Mouse (Mus musculus) cerebellum, adult 9-10 months (tissue): ENCODE measurements around the gene Gm16503.
"Not testable (repeated sequence)": the region's sequence is repeated elsewhere in the genome, so short reads cannot be mapped to it uniquely, and the experiment has no call there.

Experiments used
- DNase-seq: peaks from one replicate; pipeline ENCODE4 v3.0.0; 2022

Gene Gm16503

DNA sequence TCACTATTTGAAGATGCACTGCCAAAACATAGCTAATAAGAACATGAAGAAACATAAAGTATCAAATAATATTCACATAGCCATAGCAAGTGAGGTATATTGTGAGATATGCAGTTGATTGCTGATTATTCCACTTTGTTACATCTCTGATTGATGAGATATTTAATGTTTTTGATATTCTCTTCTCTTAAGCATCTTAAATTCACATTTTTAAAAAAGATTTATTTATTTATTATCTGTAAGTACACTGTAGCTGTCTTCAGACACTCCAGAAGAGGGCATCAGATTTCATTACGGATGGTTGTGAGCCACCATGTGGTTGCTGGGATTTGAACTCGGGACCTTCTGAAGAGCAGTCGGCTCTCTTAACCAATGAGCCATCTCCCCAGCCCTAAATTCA, at the start of gene Gm16503:
Gene Gm16503, plus strand, starts transcription at position 301 of the 400 bp plus-strand sequence.
- not testable (repeated sequence) for DNase-seq

DNA sequence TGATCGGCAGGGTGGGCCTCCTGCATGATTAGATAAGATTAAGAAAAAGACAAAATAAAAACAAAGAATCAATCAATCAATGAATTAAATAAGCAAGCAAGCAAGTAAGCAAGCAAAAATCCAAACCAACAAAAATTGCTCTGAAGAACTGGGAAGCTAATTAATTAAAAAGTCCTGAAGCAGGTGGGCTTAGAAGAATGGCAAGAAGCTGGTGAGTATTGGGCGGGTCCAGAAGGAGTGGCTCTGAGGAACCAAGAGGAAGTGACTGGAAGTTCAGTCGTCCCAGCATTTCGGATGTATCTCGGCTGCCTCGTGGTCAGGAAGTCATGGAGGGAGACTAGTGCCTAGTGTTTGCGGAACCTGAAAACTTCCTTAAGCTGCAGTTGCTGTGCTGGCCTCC, 47.9 kb upstream of the Gm16503 start, which contains the start of gene Zfp982:
Gene Zfp982, plus strand, starts transcription at position 301 of the 400 bp plus-strand sequence.
- DNase-seq, result not testable (repeated sequence)

DNA sequence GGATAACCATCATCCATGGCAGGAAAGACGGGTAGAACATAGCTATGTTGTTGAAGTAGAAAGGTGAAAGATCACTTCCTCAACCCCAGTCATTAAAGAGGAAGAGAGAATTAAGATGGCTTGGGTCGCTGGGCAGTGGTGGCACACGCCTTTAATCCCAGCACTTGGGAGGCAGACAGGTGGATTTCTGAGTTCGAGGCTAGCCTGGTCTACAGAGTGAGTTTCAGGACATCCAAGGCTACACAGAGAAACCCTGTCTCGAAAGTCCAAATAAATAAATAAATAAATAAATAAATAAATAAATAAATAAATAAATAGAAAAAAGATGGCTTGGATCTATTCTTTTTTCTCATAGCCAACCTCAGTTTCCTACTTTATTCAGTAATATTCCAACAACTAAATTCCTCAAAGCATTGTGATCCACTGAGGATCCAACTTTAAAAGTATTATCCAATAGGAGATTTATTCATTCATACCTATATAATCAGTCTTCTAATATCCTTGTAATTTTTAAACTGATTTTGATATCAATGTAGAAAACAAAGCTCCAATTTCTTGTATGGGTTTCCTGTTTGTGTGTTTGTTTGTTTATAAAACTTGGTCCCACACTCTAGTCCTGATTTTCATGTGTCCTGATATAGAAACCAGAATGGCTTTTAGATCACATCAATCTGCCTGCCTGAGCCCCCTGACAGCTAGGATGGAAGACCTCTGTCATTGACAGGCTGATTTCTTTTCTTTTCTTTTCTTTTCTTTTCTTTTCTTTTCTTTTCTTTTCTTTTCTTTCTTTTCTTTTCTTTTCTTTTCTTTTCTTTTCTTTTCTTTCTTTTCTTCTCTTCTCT, 41.0 kb upstream of the Gm16503 start:
- not testable (repeated sequence) for DNase-seq

DNA sequence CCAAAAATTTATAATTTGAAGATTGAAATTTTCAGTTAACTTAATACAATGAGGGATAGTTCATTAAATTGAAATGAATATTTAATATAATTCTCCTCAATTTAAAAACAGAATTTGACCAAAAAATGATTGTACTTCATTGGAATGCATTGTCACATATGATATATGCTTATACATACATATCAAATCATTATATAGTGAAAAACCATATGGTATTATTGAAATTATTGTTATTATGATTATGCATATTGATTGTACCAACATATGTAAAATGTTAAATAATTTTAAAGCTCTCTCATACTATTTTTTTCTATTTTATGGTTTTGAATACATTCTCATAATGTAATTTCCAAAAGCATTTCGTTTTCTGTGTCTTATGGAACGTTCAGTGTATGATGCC, 30.8 kb upstream of the Gm16503 start:
- DNase-seq, result no peak

DNA sequence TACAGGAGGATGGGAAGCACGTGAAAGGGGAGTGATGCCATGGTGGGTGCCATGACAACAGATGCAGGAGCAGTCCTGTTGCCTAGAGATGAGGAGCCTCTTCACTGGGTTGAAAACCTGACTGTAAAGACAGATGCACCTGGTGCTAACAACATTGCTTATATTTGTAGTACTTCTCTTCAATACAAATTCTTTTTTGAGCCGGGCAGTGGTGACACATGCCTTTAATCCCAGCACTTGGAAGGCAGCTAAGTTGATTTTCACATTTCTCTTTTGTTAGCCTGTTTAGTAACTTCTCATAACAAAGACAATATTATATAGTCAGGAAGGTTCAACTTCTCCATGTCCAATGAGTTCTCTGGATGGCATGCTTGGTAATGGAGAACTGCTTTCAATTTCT, 21.0 kb upstream of the Gm16503 start:
- DNase-seq, result no peak

DNA sequence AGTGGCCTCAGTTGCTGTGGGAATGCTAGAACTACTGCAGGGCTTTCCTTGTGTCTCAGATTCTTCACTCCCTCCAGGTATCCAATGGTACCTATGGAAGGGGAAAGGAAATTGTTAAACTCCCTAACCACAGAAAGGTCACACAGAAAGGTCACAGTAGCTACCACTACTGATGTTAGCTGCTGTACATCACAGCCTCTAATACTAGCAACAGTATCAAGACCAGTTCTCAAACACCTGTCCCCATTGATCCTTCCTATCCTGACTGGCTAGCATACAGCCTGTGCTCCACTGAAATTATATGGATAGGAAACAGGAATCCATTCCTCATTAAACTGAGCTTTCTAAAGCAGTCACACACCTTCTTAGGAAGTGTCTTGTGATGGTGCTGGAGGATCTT, 19.9 kb upstream of the Gm16503 start:
- no peak for DNase-seq

DNA sequence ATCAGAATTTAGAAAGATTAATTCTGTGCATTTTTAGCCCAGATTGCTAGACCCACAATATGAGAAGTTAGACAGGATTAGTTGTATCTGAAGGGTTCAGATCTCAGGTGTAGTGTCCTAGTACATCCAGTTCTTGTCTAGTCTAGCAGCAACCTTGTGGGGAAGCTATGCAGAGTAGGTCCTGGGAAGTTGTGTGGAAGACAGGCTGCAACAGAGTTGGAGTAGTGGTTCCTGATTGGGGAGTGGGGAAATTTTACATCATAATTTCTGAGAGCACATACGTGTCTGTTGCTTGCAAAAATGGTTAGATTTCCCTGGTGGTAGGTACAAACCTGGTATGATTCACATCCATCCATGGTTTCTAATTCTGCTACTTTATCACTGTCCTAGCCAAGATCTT, 14.9 kb upstream of the Gm16503 start:
- DNase-seq, result no peak

DNA sequence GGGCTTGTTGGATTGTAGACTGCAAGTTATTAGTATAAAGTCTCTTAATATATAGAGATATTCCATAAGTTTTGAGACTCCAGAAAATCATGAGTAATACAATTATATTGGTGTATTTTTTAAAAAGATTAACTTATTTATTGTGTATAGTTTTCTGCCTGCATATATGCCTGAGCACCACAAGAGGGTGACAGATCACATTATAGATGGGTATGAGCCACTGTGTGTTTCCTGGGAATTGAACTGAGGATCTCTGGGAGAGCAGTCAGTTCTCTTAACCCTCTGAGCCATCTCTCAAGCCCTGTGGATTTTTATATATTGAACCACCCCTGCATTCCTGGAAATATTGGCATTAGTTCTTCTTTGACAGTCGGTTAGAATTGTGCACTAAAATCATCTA, 9.7 kb upstream of the Gm16503 start:
- no peak for DNase-seq

DNA sequence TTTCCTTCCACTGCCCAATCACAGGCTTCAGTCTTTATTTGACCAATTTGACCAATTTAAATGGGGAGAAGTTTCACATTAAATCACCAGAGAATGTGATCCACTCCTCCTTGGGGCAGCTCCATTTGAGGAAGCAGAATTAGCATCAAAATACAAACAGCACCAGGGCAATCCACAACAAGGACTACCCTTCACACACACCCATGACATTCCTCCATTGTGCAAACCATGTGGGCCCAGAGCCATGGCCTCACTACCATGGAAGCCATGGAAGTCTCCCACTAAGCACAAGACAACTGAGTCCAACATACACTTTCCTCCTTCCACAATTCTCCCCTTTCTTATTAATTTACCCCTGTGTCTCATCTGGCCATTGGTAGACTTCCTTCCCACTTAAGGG, 4.1 kb upstream of the Gm16503 start:
- not testable (repeated sequence) for DNase-seq

DNA sequence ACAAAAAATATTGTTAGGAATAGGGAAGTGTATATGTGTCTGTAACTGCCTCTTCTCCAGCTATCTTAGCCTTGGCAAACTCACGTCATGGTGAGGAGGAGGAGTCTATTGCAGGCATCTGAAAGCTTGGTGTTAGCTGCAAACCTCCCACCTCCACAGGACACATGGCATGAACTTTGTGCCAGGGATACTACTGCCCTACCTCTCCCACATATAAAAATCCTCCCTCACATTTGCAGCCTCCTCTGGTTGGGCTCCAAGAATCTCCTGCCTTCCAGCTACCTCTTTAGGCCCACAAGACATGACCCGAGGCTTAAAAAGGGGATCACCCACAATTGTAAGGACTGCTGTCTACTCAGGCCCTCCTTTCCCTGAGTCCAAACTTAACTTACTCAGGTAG, 2.3 kb upstream of the Gm16503 start:
- no peak for DNase-seq

DNA sequence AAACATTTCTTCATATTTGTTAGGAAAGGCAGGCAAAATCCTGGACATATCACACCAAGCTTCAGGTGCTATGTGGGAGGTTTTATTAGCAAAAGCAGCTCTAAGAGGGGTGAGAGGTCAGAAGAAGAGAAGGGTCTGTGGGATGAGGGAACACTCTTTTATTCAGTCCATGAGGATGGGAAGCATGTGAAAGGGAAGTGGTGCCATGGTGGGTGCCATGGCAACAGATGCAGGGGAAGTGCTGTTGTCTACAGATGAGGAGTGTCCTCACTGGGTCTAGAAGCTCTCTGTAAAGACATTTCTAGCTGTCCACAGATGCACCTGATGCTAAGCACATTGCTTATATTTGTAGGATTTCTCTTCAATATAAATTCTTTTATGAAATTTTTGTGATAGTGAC, 1.1 kb downstream of the Gm16503 start:
- no peak for DNase-seq

DNA sequence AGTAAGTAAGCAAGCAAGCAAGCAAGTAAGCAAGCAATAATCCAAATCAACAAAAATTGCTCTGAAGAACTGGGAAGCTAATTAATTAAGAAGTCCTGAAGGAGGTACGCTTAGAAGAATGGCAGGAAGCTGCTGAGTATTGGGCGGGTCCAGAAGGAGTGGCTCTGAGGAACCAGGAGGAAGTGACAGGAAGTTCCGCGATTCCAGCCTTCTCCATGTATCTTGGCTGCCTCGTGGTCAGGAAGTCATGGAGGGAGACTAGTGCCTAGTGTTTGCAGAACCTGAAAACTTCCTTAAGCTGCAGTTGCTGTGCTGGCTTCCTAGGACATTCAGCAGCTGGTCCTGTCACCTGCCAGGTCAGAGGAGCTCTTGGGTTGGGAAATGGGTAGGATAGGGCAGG, 13.1 kb downstream of the Gm16503 start, which contains the start of gene Zfp985:
Gene Zfp985, plus strand, starts transcription at position 207 of the 400 bp plus-strand sequence.
- DNase-seq, result not testable (repeated sequence)

DNA sequence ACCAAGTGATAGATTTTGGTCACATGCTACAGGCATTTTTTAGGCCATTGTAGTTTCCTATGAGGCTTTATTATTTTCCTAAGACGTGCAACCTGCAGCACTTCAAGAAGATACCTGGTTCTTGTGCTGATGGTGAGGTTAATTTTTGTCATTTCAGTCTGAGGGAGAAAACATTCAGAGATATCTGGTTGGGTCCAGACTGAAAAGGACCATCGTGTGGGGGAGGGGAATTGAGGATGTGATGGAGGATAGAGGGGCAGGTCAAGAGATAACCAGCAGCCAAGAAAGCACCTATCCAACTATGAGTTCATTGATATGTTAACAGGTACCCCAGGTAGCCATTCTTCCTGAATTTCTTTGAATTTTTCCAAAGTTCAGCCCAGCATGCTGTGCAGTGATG, 14.3 kb downstream of the Gm16503 start:
- DNase-seq, result not testable (repeated sequence)

DNA sequence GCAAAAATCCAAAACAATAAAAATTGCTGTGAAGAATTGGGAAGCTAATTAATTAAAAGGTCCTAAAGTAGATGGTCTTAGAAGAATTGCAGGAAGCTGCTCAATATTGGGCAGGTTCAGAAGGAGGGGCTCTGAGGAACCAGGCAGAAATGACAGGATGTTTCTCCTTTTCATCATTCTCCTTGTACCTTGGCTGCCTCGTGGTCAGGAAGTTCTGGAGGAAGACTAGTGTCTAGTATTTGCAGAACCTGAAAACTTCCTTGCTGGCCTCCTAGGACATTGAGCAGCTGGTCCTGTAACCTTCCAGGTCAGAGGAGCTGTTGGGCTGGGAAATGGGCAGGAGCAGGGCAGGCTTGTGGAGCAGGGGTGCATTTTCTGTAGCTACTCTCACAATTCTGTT, 16.9 kb downstream of the Gm16503 start:
- not testable (repeated sequence) for DNase-seq

DNA sequence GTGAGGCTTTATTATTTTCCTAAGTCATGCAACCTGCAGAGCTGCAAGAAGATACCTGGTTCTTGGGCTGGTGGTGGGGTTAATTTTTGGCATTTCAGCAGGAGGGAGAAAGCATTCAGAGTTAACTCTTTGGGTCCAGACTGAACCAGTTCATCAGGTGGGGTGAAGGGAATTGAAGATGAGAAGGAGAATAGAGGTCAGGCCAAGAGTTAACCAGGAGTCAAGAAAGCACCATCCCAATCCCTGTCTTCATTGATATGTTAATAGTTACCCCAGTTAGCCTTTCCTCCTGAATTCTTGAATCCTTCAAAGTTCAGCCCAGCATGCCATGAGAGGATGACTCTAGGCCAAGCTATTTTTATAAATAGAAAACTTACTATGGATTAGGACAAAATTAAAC, 18.0 kb downstream of the Gm16503 start:
- not testable (repeated sequence) for DNase-seq

DNA sequence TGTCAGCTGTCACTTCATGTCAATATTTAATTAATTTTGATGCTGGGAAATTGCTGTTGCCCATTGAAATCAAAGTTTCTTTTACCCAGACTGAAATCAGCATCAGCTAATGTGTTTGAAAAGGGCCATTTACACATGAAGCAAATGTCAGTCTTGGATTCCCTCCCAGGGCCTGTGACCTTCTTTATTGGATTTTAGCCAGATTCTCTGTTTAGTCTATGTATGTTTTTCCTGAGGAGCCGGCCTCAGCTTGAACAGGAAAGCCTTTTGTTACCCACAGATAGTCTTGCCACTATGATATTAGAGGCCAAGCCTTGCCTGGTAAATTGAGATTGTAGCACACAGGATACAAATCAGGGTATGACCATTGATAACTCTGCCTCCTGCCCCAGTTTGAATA, 19.1 kb downstream of the Gm16503 start:
- not testable (repeated sequence) for DNase-seq

DNA sequence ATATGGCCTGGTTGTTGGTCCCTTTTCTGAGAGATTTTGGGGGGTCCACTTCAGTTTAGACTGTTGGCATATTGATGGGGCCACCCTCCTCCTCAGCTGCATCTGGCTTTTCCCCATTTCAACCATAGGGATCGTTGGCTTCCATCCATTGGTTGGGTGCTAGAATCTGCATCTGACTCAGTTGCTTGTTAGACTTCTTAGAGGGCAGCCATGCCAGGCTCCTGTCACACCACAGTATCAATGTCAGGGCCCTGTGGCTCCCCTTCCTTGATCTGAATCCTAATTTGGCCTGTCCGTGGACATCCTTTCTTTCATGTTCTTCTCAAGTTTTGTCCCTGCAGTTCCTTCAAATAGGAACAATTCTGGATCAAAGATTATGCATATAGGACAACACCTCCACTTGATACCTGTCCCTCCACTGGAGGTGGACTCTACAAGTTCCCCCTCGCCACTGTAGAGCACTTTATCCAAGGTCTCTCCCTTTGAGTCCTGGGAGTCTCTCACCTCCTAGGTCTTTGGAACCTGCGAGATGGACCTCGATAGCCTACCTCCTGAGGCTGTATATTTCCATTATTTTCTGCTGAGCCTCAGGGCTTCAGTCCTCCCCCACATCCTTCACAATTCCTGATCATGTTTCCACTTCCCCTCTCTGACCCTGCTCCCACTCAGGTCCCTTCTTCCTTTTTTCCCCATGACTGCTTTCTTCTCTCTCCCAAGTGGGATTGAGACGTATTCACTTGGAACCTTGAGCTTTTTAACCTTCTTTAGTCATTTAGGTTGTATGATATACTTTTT, 25.6 kb downstream of the Gm16503 start:
- DNase-seq, result no peak

DNA sequence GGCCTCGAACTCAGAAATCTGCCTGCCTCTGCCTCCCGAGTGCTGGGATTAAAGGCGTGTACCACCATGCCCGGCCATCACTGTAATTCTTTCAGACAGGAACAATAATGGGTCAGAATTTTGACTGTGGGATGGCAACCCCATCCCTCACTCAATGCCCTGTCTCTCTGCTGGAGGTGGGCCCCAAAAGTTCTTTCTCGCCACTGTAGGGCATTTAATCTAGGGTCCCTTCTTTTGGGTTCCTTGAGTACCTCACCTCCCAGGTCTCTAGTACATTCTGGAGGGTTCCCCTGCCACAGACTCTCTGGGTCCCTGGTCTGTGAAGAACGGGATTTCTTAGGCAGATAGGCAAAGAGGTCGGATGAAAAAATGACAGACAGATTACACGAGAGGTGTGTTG, 31.1 kb downstream of the Gm16503 start:
- not testable (repeated sequence) for DNase-seq

DNA sequence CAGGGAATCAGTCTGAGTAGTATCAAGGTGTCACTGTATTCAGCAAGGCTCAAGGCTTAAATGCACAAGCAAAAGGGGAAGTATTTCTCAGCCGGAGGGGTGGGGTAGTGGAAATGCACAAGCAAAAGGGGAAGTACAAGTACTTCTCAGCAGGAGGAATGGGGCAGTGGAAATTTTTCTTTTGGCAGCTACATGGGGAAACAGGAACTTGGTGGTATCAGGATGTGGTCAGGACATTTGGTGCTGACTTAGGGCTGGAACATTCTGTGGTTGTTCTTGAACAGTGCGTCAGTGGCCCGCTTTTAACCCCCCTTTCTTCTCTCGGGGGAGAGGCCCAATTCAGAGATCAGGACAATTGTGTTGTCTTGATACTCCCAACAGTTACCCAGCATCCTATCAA, 39.4 kb downstream of the Gm16503 start:
- DNase-seq, result not testable (repeated sequence)

DNA sequence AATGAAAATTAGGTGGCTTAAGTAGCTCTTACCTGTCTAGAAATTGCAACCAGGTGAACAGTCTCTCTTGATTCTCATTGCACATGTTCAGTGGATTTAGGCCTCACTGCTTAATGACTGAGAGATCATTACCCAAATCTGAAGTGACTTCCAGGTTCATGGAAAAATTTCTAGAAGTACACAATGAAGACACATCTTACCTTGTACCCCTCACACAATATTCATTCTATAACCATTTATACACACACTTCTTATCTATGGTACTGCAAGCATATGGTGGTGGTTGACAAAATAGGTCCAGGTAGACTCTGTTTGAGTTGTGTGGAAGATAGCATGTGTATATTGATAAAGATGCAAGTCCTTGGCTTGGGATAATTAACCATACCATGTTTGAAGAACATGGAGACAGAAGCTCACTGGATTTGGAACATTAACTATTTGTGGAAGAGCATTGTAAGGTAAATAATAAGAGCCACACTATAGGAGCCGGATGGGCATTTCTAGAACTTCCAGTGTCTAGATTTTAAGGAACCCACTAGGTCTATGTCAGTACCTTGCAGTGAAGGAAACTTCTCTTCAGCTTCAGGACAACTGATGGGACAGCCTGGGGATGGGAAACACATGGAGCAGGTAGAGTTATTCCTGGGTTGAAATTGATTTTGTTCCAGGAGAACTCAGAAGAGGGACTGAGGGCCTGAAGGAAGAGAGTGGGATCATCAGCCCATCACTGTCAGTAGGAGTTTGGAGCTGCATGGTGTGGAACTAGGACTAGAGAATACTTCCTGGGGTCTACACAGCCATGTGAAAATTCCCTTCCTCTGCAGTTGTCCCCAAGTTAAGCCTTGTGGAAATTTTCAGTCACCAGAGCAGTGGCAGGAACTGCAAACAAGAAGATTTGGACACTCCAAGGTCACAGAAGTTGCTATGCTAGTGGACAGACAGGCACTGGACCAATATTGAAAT, 46.8 kb downstream of the Gm16503 start:
- no peak for DNase-seq
